Mouse (Mus musculus) neural tube, embryonic 15.5 days (tissue): ENCODE data around the gene Atp1a4. TPM values are rescaled to one million over a fixed set of nuclear protein-coding genes. Genes with fewer than 3 reads are reported as not detected.

Experiments used
- ATAC-seq: fragments of 200-750 bp; cut with Nextera tagmentation; 2 replicates; pipeline ENCODE4 v1.8.0; 2017; ENCODE audit warnings: mild to moderate bottlenecking, moderate TSS enrichment, moderate library complexity; ENCODE audit not compliant: low FRiP score
- H3K27ac ChIP-seq: fragments of 300-500 bp; sonication (generic); replicated peaks from 2 replicates; pipeline ENCODE4 v1.5.1; 2015; ENCODE audit warnings: mild to moderate bottlenecking, inconsistent platforms
- H3K27me3 ChIP-seq: fragments of 300-500 bp; sonication (generic); replicated peaks from 2 replicates; pipeline ENCODE4 v1.6.1; 2015; ENCODE audit warnings: inconsistent platforms
- H3K36me3 ChIP-seq: fragments of 300-500 bp; sonication (generic); 2 replicates; pipeline ENCODE4 v1.6.1; 2015; ENCODE audit warnings: inconsistent platforms
- H3K4me1 ChIP-seq: fragments of 300-500 bp; sonication (generic); 2 replicates; pipeline ENCODE4 v1.6.1; 2015; ENCODE audit warnings: inconsistent platforms
- H3K4me2 ChIP-seq: fragments of 300-500 bp; sonication (generic); 2 replicates; pipeline ENCODE4 v1.6.1; 2015; ENCODE audit warnings: inconsistent platforms, mild to moderate bottlenecking, moderate library complexity
- H3K4me3 ChIP-seq: fragments of 300-500 bp; sonication (generic); replicated peaks from 2 replicates; pipeline ENCODE4 v1.5.1; 2015; ENCODE audit warnings: mild to moderate bottlenecking, inconsistent platforms
- H3K9ac ChIP-seq: fragments of 300-500 bp; sonication (generic); replicated peaks from 2 replicates; pipeline ENCODE4 v1.6.1; 2015; ENCODE audit warnings: mild to moderate bottlenecking, inconsistent platforms
- H3K9me3 ChIP-seq: fragments of 300-500 bp; sonication (generic); replicated peaks from 2 replicates; pipeline ENCODE4 v1.6.1; 2016; ENCODE audit warnings: inconsistent platforms
- WGBS: fragments of 180-500 bp; shearing (Covaris S2); methylation state at CpG from one replicate; pipeline ENCODE4 v1.1.7; 2015; ENCODE audit warnings: mixed read lengths; 5-methylcytosine and 5-hydroxymethylcytosine counted together
- polyA plus RNA-seq: library from polyadenylated mRNA; unstranded; fragments of >200 nt; fragmentation: Nextera tagmentation; extraction: Ambion mirVana; gene quantifications from 2 replicates; pipeline ENCODE4 v1.2.1, GENCODE M21; 2015

Gene Atp1a4
- polyA plus RNA-seq, 1 experiment from 2014 or later = not detected

- H3K36me3 ChIP-seq = peaks cover 65% of the 10 kb centered on the region
- no peak overlapping the region for H3K4me2 ChIP-seq
- no peak overlapping the region for H3K9ac ChIP-seq
- no peak for ATAC-seq
- H3K27me3 ChIP-seq = no peaks in the 10 kb centered on the region
- no peak overlapping the region for H3K4me3 ChIP-seq
- H3K27ac ChIP-seq = no peak overlapping the region
- H3K9me3 ChIP-seq = no peaks in the 10 kb centered on the region
- no peaks in the 10 kb centered on the region for H3K4me1 ChIP-seq
- 59% methylated on average over 4 of the region's 4 CpGs for WGBS
Measured at GRCm38 (mm10) chr1:172188891-172189290, 69.3 kb downstream of the Atp1a4 start.

DNA sequence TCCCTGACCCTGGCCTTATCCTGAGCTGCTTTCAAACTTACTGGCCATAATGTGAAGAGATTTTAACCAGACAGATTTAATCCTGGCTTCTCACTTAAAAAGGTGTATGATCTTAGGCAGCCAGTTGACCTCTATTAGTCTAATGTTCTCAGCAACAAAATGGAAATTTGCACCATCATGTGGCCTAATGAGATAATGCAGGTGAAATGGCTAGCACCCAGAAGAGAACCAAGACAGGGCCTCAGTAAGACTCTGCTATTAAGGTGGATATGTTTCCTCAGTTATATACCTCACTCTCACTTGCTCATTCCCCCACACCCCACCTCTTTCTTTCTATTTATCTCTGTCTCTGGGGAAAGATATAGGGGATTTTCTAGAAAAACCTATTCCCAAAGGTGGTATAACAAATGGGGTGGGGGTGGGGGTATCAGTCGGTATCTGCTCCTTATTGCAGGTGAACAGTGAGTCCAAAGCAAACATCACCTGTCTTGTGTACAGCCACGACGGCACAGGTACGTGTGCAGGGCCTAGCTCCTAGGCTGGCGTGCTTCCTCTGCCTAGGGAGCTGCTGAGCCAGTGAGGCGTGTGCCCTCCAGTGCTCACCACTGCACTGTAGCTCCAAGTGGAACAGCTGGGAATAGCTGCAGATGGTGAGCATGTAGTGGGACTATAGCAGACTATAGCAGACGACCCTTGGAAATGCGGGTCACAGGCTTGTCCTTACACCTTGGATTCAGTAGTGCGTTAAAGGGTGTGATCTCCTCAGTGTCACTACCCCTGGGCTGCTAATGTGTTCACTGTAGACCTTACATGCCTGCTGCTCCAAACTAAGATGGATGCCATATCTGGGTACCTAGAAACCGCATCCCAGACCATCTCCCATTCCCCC is 71.6 kb downstream of the Atp1a4 start:
- Histone ChIP-seq H3K9ac (no peak overlapping the region), H3K4me3 (no peak overlapping the region), H3K27me3 (no peaks in the 10 kb centered on the region), H3K36me3 (peaks cover 56% of the 10 kb centered on the region), H3K4me2 (no peak overlapping the region), H3K27ac (no peak overlapping the region), H3K4me1 (no peaks in the 10 kb centered on the region), H3K9me3 (no peaks in the 10 kb centered on the region)
- no peak; the same call in 1 of the 2 replicates for ATAC-seq
- 92% methylated on average over 10 of the region's 10 CpGs for WGBS

GRCm38 (mm10) chr1:172183915-172184314 is 74.3 kb downstream of the Atp1a4 start:
- H3K4me3 ChIP-seq = no peak overlapping the region
- no peaks in the 10 kb centered on the region for H3K9me3 ChIP-seq
- no peak for ATAC-seq
- H3K4me2 ChIP-seq = no peak overlapping the region
- H3K4me1 ChIP-seq = no peaks in the 10 kb centered on the region
- H3K27me3 ChIP-seq = no peaks in the 10 kb centered on the region
- H3K36me3 ChIP-seq = peaks cover 50% of the 10 kb centered on the region
- H3K9ac ChIP-seq = no peak overlapping the region
- no peak overlapping the region for H3K27ac ChIP-seq

GRCm38 (mm10) chr1:172183056-172183455 is 75.2 kb downstream of the Atp1a4 start:
- Histone ChIP-seq H3K4me2 (no peak overlapping the region), H3K27ac (no peak overlapping the region), H3K4me1 (no peaks in the 10 kb centered on the region), H3K27me3 (no peaks in the 10 kb centered on the region), H3K4me3 (no peak overlapping the region), H3K36me3 (peaks cover 49% of the 10 kb centered on the region), H3K9me3 (no peaks in the 10 kb centered on the region), H3K9ac (no peak overlapping the region)
- WGBS = 96% methylated on average over 6 of the region's 6 CpGs
- ATAC-seq = no peak

- Histone ChIP-seq H3K4me1 (no peaks in the 10 kb centered on the region), H3K36me3 (peaks cover 44% of the 10 kb centered on the region), H3K9me3 (no peaks in the 10 kb centered on the region), H3K27me3 (no peaks in the 10 kb centered on the region), H3K4me2 (no peak overlapping the region), H3K27ac (no peak overlapping the region), H3K4me3 (no peak overlapping the region), H3K9ac (no peak overlapping the region)
- ATAC-seq = no peak
- 92% methylated on average over 3 of the region's 3 CpGs for WGBS
Measured at GRCm38 (mm10) chr1:172181777-172182176, 76.4 kb downstream of the Atp1a4 start.

- WGBS = 62% methylated on average over 4 of the region's 4 CpGs
- Histone ChIP-seq H3K4me3 (no peak overlapping the region), H3K9ac (no peak overlapping the region), H3K9me3 (no peaks in the 10 kb centered on the region), H3K4me2 (no peak overlapping the region), H3K27me3 (no peaks in the 10 kb centered on the region), H3K4me1 (no peaks in the 10 kb centered on the region), H3K27ac (no peak overlapping the region), H3K36me3 (peaks cover 41% of the 10 kb centered on the region)
- no peak for ATAC-seq
Measured at GRCm38 (mm10) chr1:172180881-172181280, 77.3 kb downstream of the Atp1a4 start.

- peaks cover 57% of the 10 kb centered on the region for H3K36me3 ChIP-seq
Measured at GRCm38 (mm10) chr1:172179102-172179501, 79.1 kb downstream of the Atp1a4 start.

GRCm38 (mm10) chr1:172177791-172178190 is 80.4 kb downstream of the Atp1a4 start:
- Histone ChIP-seq H3K9me3 (no peaks in the 10 kb centered on the region), H3K4me3 (no peak overlapping the region), H3K9ac (no peak overlapping the region), H3K36me3 (peaks cover 68% of the 10 kb centered on the region), H3K27ac (no peak overlapping the region), H3K4me2 (no peak overlapping the region), H3K4me1 (peaks cover 3% of the 10 kb centered on the region; the same call in 1 of the 2 replicates), H3K27me3 (no peaks in the 10 kb centered on the region)
- 79% methylated on average over 7 of the region's 7 CpGs for WGBS
- ATAC-seq = no peak

More at GRCm38 (mm10) chr1:172179102-172179501, 79.1 kb downstream of the Atp1a4 start:
- Histone ChIP-seq H3K27ac (no peak overlapping the region), H3K4me3 (no peak overlapping the region), H3K4me2 (no peak overlapping the region), H3K4me1 (no peaks in the 10 kb centered on the region), H3K9ac (no peak overlapping the region), H3K27me3 (no peaks in the 10 kb centered on the region), H3K9me3 (no peaks in the 10 kb centered on the region)
- whole genome bisulfite sequencing = 77% methylated on average over 7 of the region's 7 CpGs
- ATAC-seq = no peak

Other genes with a start within 250 kb of the Atp1a4 start
- gene Vangl2, start 230.0 kb downstream of the Atp1a4 start, polyA plus RNA-seq = 37.3 and 40.1 TPM in 2 replicates
- 2.2 and 2.6 TPM in 2 replicates for gene Nhlh1, start 200.8 kb downstream of the Atp1a4 start, polyA plus RNA-seq
- gene Copa, start 175.9 kb downstream of the Atp1a4 start, polyA plus RNA-seq = 174 and 182 TPM in 2 replicates
- 100 and 109 TPM in 2 replicates for gene Ncstn, start 175.6 kb downstream of the Atp1a4 start, polyA plus RNA-seq
- gene Pex19, start 131.7 kb downstream of the Atp1a4 start, polyA plus RNA-seq = 154 and 162 TPM in 2 replicates
- gene Dcaf8, start 110.3 kb downstream of the Atp1a4 start, polyA plus RNA-seq = 84.5 and 93.4 TPM in 2 replicates
- 378 and 415 TPM in 2 replicates for gene Pea15a, start 51.6 kb downstream of the Atp1a4 start, polyA plus RNA-seq
- 3.8 and 4.0 TPM in 2 replicates for gene Casq1, start 38.5 kb downstream of the Atp1a4 start, polyA plus RNA-seq
- gene Igsf8, start 3.2 kb upstream of the Atp1a4 start, polyA plus RNA-seq = 70.9 and 71.3 TPM in 2 replicates
- gene Atp1a2, start 39.6 kb upstream of the Atp1a4 start, polyA plus RNA-seq = 57.9 and 63.1 TPM in 2 replicates
- gene Kcnj9, start 70.9 kb upstream of the Atp1a4 start, polyA plus RNA-seq = 2.5 and 3.2 TPM in 2 replicates
- 2.3 and 2.5 TPM in 2 replicates for gene Kcnj10, start 82.8 kb upstream of the Atp1a4 start, polyA plus RNA-seq
- gene Pigm, start 118.1 kb upstream of the Atp1a4 start, polyA plus RNA-seq = 3.7 and 3.8 TPM in 2 replicates
- gene Slamf9, start 216.9 kb upstream of the Atp1a4 start, polyA plus RNA-seq = 0.36 and 0.38 TPM in 2 replicates
- 38.9 TPM in 2 replicates for gene Igsf9, start 223.4 kb upstream of the Atp1a4 start, polyA plus RNA-seq
- gene Tagln2, start 241.6 kb upstream of the Atp1a4 start, polyA plus RNA-seq = 140 and 198 TPM in 2 replicates